Mouse (Mus musculus): ENCODE measurements at regions not wholly inside any gene's neighbourhood (a gene's known extent, or its start where the extent isn't known, plus 50 kb on each side); places are given as distances from the start of the nearest gene placed in this dataset.

DNA sequence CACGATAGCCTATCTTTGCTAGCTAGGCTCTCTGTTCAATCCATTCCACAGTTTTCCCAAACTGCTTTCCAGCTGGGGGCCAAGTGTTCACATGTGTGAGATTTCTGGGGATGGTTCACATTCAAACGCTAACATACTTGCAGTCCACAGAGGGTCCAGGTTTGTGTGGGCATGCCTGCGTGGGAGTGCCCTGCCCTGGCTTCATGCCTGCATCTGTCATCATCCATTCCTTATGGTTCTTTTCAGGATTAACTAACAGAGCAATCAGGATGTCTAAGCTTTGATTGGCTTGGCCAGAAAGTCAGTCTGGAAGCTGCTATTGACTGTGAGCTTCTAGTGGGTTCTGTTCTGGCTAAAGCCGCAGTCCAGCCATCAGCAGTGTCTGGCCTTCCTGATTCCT lies 93.7 kb upstream of the Spata13 start:
- no peak for TF ChIP-seq EP300 (IDR thresholded peaks at IDR 0.05)
- TF ChIP-seq CTCF (IDR thresholded peaks at IDR 0.05) = no peak

Measured in lung, postnatal 0 days (tissue).